Mouse (Mus musculus): Measurements from ENCODE around the gene Ttc30a1.

The Ttc30a1 gene

GRCm38 (mm10) chr2:75929786-75930444 lies 51.9 kb downstream of the Ttc30a1 start:
- no peak for DNase-seq

DNA sequence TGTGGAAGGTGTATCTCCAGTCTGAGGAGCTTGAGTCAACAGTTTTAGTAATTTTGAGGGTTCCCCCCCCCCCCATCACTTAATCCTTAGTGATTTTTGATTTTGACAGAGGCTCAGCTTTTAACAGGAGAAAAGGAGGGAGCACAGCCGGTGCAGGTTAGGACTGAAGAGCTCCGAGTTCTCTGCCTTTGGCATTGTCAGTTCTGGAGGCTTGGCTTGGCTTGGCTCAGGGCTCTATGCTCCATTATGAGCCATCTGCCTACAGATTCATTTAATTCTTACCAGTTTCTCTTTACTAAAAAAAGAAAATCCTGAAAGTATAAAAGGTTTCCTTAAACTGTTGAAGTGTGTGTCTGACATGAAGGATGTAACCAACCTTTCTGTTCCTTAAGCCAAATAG lies 52.6 kb downstream of the Ttc30a1 start:
- DNase-seq: no peak

Data from kidney, postnatal 25 days (tissue).